24 mouse cellular contexts compared by ENCODE assay signal in the genomic region with DNA sequence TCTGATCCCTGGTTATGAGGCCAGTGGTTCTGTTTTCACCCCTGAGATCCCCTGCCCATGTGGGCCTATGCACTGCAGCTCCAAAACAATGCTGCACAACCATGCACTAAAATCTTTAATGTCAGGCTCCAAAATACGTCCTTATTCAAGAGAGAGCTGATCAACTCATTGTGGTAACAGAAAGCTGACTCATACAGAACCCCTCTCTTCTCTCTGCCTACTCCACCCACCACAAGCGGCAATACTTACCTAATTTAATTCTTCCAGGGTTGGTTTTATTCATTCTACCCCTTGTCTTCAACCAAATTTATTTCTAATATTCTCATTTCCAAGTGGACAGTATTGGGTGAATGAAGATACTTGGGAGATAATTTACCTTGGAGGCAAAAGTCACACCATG. TPM values are rescaled to one million over a fixed set of nuclear protein-coding genes. Genes with fewer than 3 reads are reported as not detected.
"Had no signal": no experiment of that assay in that cellular context is flagged by ENCODE, and none has a peak within 500 bp of the region (broad histone marks: within the 10 kb centered on the region; RNA-seq: fewer than 3 reads in every experiment).

No protein-coding gene starts in this region.

- H3K9ac ChIP-seq: heart, embryonic 12.5 days; hindbrain, embryonic 12.5 days; hindbrain, embryonic 14.5 days; intestine, embryonic 15.5 days; limb, embryonic 13.5 days; limb, embryonic 15.5 days; liver, embryonic 12.5 days; liver, embryonic 14.5 days had no signal

- H3K4me3 ChIP-seq: gastrocnemius, adult 2 months; heart, embryonic 10.5 days; heart, embryonic 12.5 days; hindbrain, embryonic 10.5 days; hindbrain, embryonic 12.5 days; intestine, embryonic 15.5 days; layer of hippocampus, adult 2 months; limb, embryonic 13.5 days; limb, embryonic 15.5 days; liver, embryonic 12.5 days had no signal

- H3K27me3 ChIP-seq: hindbrain, embryonic 12.5 days; intestine, embryonic 15.5 days; limb, embryonic 15.5 days; liver, embryonic 12.5 days had no signal

- H3K4me1 ChIP-seq: hindbrain, embryonic 10.5 days; hindbrain, embryonic 12.5 days; limb, embryonic 13.5 days; limb, embryonic 15.5 days; liver, embryonic 12.5 days had no signal

- H3K27ac ChIP-seq: gastrocnemius, adult 2 months; heart, embryonic 10.5 days; hindbrain, embryonic 10.5 days; hindbrain, embryonic 12.5 days; hindbrain, embryonic 14.5 days; intestine, embryonic 15.5 days; layer of hippocampus, adult 2 months; limb, embryonic 13.5 days; limb, embryonic 15.5 days; liver, embryonic 12.5 days; liver, embryonic 14.5 days had no signal

- ATAC-seq: hindbrain, embryonic 16.5 days; inflammation-experienced regulatory T-cells, adult 6 months; intestine, embryonic 15.5 days; intestine, postnatal 0 days; liver, embryonic 12.5 days had no signal

- H3K4me2 ChIP-seq: heart, embryonic 12.5 days; hindbrain, embryonic 12.5 days; hindbrain, embryonic 14.5 days; intestine, embryonic 15.5 days; limb, embryonic 13.5 days; limb, embryonic 15.5 days; liver, embryonic 12.5 days had no signal

- H3K36me3 ChIP-seq: heart, embryonic 10.5 days; heart, embryonic 12.5 days; hindbrain, embryonic 10.5 days; hindbrain, embryonic 12.5 days; intestine, embryonic 15.5 days; limb, embryonic 13.5 days; limb, embryonic 15.5 days; liver, embryonic 12.5 days had no signal

- H3K9me3 ChIP-seq: heart, embryonic 10.5 days; heart, embryonic 12.5 days; hindbrain, embryonic 10.5 days; hindbrain, embryonic 12.5 days; intestine, embryonic 15.5 days; limb, embryonic 13.5 days; limb, embryonic 15.5 days; liver, embryonic 12.5 days had no signal

- DNase-seq: gastrocnemius, adult 2 months; gastrocnemius, postnatal 14 days; heart, adult 18-20 months; heart, postnatal 10 days; heart, postnatal 4 days; kidney, adult 18-20 months; kidney, postnatal 10 days; kidney, postnatal 25 days; kidney, postnatal 4 days; left cerebral cortex, postnatal 4 days had no signal

RNA-seq across cellular contexts. Expression of gene Cxcl12, which starts 38.5 kb away (rescaled TPM):
- polyA plus RNA-seq: inflammation-experienced regulatory T-cells, adult 6 months had no signal
